Mouse (Mus musculus): Measurements from ENCODE around the gene Slc39a11. TPM values are rescaled to one million over a fixed set of nuclear protein-coding genes. Genes with fewer than 3 reads are reported as not detected.

Slc39a11 gene
- polyA plus RNA-seq, 1 experiment from 2014 or later = 23.5 TPM

DNA sequence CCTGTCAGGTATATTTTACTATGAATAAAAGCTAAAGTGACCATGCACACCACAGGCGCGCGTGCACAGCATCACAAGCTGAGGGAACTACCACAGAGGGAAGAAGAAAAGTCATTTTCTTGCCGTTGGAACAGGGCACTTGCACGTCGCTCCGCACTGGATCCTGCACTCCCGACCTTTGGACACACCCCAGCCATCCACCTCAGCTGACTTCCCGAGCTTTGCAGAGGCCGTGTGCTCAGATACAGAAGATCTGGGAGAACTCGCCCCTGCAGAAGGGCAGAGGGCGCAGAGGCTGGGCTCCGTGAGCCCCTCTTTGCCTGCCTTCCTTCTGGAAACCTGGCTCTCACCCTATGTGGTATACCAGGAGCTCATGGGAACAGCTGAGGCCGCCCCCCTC is 359.0 kb downstream of the Slc39a11 start:
- no peak overlapping the region for H3K27ac ChIP-seq (ENCODE audit: low read depth, low read length)
- WGBS = 80% methylated on average over 14 of the region's 14 CpGs

DNA sequence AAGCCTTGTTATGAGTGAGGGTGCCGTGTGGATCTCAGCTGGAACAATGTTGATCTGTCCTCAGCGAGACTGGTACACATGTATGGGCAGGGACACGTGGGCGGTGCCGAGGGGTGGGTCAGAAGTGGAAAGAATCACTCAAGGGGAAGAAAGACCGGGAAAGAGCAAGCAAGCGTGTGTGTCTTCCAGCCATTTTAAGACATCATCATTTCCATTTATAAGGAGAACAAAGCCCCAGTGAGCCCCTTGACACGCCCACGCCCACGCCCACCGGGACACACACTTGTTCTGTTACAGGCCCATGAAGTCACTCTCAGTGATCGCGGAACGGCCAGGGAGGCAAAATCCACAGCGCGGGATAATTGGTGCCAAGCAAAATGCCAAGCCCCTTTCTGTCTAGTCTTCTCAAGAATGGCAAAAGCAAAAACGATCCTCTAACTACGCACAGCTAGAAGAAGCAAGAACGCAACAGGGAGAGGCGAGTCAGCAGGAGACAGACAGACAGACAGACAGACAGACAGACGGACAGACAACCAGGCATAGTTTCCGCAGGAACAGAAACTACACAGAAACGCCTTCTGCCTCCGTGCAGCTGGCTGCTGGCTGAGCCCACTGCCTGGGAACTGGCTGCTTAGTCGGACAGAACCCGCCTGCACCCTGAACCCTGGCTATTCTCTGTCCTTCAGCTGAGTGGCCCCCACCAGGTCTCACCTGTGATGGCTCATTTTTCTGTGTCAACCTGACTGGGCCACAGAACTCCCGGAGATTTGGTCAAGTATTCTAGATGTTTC is 364.7 kb downstream of the Slc39a11 start:
- no peak overlapping the region for H3K9ac ChIP-seq (replicated peaks; ENCODE audit: low read depth, low read length)
- no peaks in the 10 kb centered on the region for H3K27me3 ChIP-seq (ENCODE audit: control insufficient read depth, insufficient read depth, low read length)
- 46% methylated on average over 27 of the region's 27 CpGs for WGBS
- no peak for ATAC-seq (ENCODE audit: low read depth)
- peak overlapping the region; percentile 8; the same call in 1 of the 2 replicates for H3K4me2 ChIP-seq (ENCODE audit: low read depth, low read length)
- H3K9me3 ChIP-seq (ENCODE audit: control insufficient read depth, low read length) = no peaks in the 10 kb centered on the region
- H3K4me3 ChIP-seq (ENCODE audit: low read depth, low read length) = no peak overlapping the region
- no peak overlapping the region for H3K27ac ChIP-seq (ENCODE audit: low read depth, low read length)
- H3K36me3 ChIP-seq (ENCODE audit: control insufficient read depth, insufficient read depth, low read length) = no peaks in the 10 kb centered on the region
- no peaks in the 10 kb centered on the region for H3K4me1 ChIP-seq (ENCODE audit: control insufficient read depth, insufficient read depth, low read length)

More for the DNA sequence above, 359.0 kb downstream of the Slc39a11 start:
- Histone ChIP-seq H3K9ac (replicated peaks; ENCODE audit: low read depth, low read length) (no peak overlapping the region), H3K4me3 (ENCODE audit: low read depth, low read length) (no peak overlapping the region), H3K4me2 (ENCODE audit: low read depth, low read length) (no peak overlapping the region), H3K27me3 (ENCODE audit: control insufficient read depth, insufficient read depth, low read length) (no peaks in the 10 kb centered on the region), H3K4me1 (ENCODE audit: control insufficient read depth, insufficient read depth, low read length) (no peaks in the 10 kb centered on the region), H3K9me3 (ENCODE audit: control insufficient read depth, low read length) (no peaks in the 10 kb centered on the region), H3K36me3 (ENCODE audit: control insufficient read depth, insufficient read depth, low read length) (no peaks in the 10 kb centered on the region)
- ATAC-seq (ENCODE audit: low read depth) = no peak

DNA sequence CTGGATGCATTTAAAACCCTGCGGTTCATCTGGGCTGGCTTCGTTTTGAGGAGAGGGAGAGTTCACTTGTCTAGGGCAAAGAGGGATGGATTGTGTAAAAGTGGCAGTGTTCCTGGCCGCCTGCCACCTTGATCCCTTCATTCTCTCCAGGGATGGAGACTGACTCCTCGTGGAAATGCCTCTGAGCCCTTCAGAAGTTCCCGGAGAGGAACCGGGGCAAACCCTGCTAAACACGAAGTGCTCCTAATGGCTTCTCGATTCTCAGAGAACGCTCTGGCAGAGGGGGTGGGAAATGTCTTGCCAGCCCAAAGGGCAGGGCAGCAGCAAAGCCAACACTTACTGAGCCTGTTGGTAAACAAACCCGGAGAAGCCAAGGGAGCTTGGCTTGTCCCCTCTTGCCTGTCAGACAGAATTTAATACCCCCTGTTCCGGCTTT is 366.5 kb downstream of the Slc39a11 start:
- Histone ChIP-seq H3K4me1 (ENCODE audit: control insufficient read depth, insufficient read depth, low read length) (no peaks in the 10 kb centered on the region), H3K4me2 (ENCODE audit: low read depth, low read length) (no peak overlapping the region), H3K9me3 (ENCODE audit: control insufficient read depth, low read length) (no peaks in the 10 kb centered on the region), H3K9ac (replicated peaks; ENCODE audit: low read depth, low read length) (no peak overlapping the region), H3K36me3 (ENCODE audit: control insufficient read depth, insufficient read depth, low read length) (no peaks in the 10 kb centered on the region), H3K4me3 (ENCODE audit: low read depth, low read length) (no peak overlapping the region), H3K27ac (ENCODE audit: low read depth, low read length) (no peak overlapping the region), H3K27me3 (ENCODE audit: control insufficient read depth, insufficient read depth, low read length) (no peaks in the 10 kb centered on the region)
- WGBS = 31% methylated on average over 11 of the region's 11 CpGs
- no peak for ATAC-seq (ENCODE audit: low read depth)

DNA sequence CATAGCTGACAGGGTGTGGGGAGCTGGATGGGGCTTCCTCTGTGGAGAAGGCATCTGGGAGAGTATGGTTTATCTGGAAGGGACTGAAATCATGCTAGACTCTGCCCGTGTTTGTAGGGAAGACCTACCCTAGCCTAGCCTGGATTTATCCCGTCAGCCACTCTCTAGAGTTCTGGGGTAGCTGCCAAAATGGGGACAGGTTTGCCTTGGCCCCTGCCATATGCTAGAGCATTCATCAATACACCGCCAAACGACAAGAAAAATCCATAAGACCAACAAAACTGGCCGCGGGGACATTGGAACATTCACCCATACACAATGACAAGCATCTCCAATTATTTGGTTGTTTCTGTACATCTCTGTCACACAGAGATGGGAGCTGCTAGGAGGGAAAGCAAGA is 371.6 kb downstream of the Slc39a11 start:
- Histone ChIP-seq H3K4me2 (ENCODE audit: low read depth, low read length) (no peak overlapping the region), H3K4me1 (ENCODE audit: control insufficient read depth, insufficient read depth, low read length) (no peaks in the 10 kb centered on the region), H3K4me3 (ENCODE audit: low read depth, low read length) (no peak overlapping the region), H3K27me3 (ENCODE audit: control insufficient read depth, insufficient read depth, low read length) (no peaks in the 10 kb centered on the region), H3K9ac (replicated peaks; ENCODE audit: low read depth, low read length) (no peak overlapping the region), H3K9me3 (ENCODE audit: control insufficient read depth, low read length) (no peaks in the 10 kb centered on the region), H3K36me3 (ENCODE audit: control insufficient read depth, insufficient read depth, low read length) (no peaks in the 10 kb centered on the region), H3K27ac (ENCODE audit: low read depth, low read length) (no peak overlapping the region)
- 86% methylated on average over 6 of the region's 6 CpGs for WGBS
- ATAC-seq (ENCODE audit: low read depth) = no peak

DNA sequence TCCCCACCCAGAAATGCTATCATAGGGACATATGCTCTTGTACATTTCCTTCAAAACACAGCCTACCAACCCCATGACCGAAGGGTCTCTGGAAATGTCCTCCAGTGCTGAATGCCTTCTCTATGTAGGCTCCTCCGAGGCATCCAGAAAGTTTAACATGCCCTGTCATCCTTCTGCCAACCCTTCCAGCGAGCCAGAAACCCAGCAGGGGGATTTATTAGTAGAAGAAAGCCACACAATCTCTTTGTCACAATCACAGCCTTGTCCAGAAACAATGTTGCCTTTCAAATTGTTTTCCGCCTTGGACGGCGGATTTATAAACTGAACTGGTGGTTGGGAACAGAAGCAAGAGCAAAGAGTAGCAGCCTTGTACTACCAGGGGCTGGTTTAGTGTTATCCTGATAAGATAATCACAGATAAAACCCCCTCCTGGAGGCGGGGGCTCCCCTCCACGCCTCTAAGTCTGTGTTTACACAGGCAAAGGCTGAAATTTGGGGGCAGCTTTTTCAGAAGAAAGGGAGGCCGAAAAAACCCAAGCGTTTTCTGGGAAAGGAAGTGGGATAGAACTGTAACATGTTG is 372.8 kb downstream of the Slc39a11 start:
- Histone ChIP-seq H3K9ac (replicated peaks; ENCODE audit: low read depth, low read length) (no peak overlapping the region), H3K4me1 (ENCODE audit: control insufficient read depth, insufficient read depth, low read length) (no peaks in the 10 kb centered on the region), H3K9me3 (ENCODE audit: control insufficient read depth, low read length) (no peaks in the 10 kb centered on the region), H3K36me3 (ENCODE audit: control insufficient read depth, insufficient read depth, low read length) (no peaks in the 10 kb centered on the region), H3K27me3 (ENCODE audit: control insufficient read depth, insufficient read depth, low read length) (no peaks in the 10 kb centered on the region), H3K4me2 (ENCODE audit: low read depth, low read length) (no peak overlapping the region), H3K4me3 (ENCODE audit: low read depth, low read length) (no peak overlapping the region), H3K27ac (ENCODE audit: low read depth, low read length) (no peak overlapping the region)
- ATAC-seq (ENCODE audit: low read depth) = no peak
- 45% methylated on average over 10 of the region's 10 CpGs for WGBS

DNA sequence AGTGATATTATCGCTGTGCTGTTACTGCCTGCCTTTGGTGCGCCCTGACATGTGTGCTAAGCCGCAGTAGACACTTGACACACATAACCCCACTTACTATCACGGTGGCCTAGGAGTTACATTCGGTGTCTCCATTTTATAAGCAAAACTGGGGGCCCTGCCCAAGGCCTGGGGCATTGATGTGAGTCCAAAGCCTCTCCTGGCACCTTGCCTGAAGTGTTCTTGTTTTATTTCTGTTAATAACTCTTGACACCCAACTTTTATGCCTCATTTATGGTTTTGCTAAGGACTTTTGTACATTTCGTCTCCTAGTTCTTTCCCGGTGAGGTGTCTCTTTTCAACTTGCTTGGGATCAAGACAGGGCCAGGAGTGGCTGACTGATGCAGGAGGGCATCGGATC is 373.4 kb downstream of the Slc39a11 start:
- no peaks in the 10 kb centered on the region for H3K27me3 ChIP-seq (ENCODE audit: control insufficient read depth, insufficient read depth, low read length)
- H3K9ac ChIP-seq (replicated peaks; ENCODE audit: low read depth, low read length) = no peak overlapping the region
- H3K27ac ChIP-seq (ENCODE audit: low read depth, low read length) = no peak overlapping the region
- no peaks in the 10 kb centered on the region for H3K9me3 ChIP-seq (ENCODE audit: control insufficient read depth, low read length)
- 88% methylated on average over 8 of the region's 8 CpGs for WGBS
- H3K4me1 ChIP-seq (ENCODE audit: control insufficient read depth, insufficient read depth, low read length) = no peaks in the 10 kb centered on the region
- ATAC-seq (ENCODE audit: low read depth) = no peak
- H3K4me3 ChIP-seq (ENCODE audit: low read depth, low read length) = no peak overlapping the region
- H3K36me3 ChIP-seq (ENCODE audit: control insufficient read depth, insufficient read depth, low read length) = no peaks in the 10 kb centered on the region
- no peak overlapping the region for H3K4me2 ChIP-seq (ENCODE audit: low read depth, low read length)

DNA sequence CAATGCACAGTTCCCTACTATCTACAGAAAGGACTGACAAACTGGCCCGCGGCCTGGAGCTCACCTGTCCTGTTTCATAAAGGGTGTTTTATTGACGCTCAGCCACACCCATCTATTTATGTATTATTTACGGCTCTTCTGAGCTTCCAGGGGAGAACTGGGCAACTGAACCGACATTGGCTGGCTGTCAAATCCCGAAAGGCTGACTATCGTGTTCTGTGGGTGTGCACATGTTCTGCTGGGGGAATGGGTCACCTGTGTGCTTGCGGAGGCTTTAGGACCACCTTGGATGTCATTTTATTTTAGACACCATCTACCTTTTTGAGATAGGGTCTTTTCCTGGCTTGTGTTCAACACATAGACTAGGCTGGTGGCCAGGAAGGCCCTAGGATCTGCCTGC is 375.8 kb downstream of the Slc39a11 start:
- no peak overlapping the region for H3K4me2 ChIP-seq (ENCODE audit: low read depth, low read length)
- no peak for ATAC-seq (ENCODE audit: low read depth)
- no peaks in the 10 kb centered on the region for H3K36me3 ChIP-seq (ENCODE audit: control insufficient read depth, insufficient read depth, low read length)
- H3K4me1 ChIP-seq (ENCODE audit: control insufficient read depth, insufficient read depth, low read length) = no peaks in the 10 kb centered on the region
- no peaks in the 10 kb centered on the region for H3K9me3 ChIP-seq (ENCODE audit: control insufficient read depth, low read length)
- no peak overlapping the region for H3K4me3 ChIP-seq (ENCODE audit: low read depth, low read length)
- no peaks in the 10 kb centered on the region for H3K27me3 ChIP-seq (ENCODE audit: control insufficient read depth, insufficient read depth, low read length)
- WGBS = 76% methylated on average over 8 of the region's 8 CpGs
- no peak overlapping the region for H3K9ac ChIP-seq (replicated peaks; ENCODE audit: low read depth, low read length)
- H3K27ac ChIP-seq (ENCODE audit: low read depth, low read length) = no peak overlapping the region

DNA sequence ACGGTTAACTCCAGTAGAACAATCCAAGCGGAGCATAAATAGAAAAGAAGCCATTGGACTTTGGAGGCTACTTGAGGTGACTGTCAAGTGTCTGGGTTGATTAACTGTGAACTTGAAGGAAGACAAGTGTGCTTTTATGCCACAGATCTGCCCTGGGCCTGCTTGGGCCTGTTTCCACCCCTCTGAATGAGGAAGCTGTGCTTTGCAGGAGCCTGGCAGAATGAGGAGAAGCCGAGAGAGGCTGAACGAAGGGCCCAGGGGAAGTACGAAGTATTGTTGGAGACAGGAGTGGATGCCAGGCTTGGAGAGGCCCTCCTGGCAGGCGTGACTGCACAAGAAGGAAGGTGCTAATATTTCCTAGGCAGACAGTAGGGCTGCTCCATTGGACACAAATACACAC is 378.0 kb downstream of the Slc39a11 start:
- H3K4me2 ChIP-seq (ENCODE audit: low read depth, low read length) = no peak overlapping the region
- 69% methylated on average over 6 of the region's 6 CpGs for WGBS
- H3K27ac ChIP-seq (ENCODE audit: low read depth, low read length) = no peak overlapping the region
- no peak overlapping the region for H3K4me3 ChIP-seq (ENCODE audit: low read depth, low read length)
- H3K4me1 ChIP-seq (ENCODE audit: control insufficient read depth, insufficient read depth, low read length) = no peaks in the 10 kb centered on the region
- H3K36me3 ChIP-seq (ENCODE audit: control insufficient read depth, insufficient read depth, low read length) = no peaks in the 10 kb centered on the region
- no peak overlapping the region for H3K9ac ChIP-seq (replicated peaks; ENCODE audit: low read depth, low read length)
- H3K9me3 ChIP-seq (ENCODE audit: control insufficient read depth, low read length) = no peaks in the 10 kb centered on the region
- no peak for ATAC-seq (ENCODE audit: low read depth)
- H3K27me3 ChIP-seq (ENCODE audit: control insufficient read depth, insufficient read depth, low read length) = no peaks in the 10 kb centered on the region

DNA sequence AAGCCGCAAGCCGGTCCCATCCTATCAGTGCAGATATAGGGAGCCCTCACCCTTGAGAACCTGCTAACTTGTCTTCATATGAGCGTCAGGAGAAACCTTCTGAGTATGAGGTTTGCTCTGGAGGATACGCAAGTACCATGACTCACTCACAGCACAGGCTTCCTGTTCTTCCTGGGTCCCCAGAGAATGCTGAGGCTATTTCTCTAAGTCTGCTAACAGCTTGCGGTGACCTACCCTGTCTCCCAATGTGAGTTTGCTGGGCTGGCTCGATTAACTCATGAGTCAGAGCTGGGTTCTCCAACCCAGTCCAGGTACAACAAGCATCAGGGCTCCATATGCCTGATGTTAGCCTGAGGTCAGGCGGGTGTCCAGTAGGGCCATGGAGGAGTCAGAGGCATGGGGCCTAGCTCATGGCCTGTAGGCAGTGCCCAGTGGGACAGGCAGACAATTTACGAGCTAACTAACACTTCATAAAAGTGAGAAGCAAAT is 381.0 kb downstream of the Slc39a11 start:
- Histone ChIP-seq H3K4me2 (ENCODE audit: low read depth, low read length) (no peak overlapping the region), H3K9me3 (ENCODE audit: control insufficient read depth, low read length) (no peaks in the 10 kb centered on the region), H3K4me1 (ENCODE audit: control insufficient read depth, insufficient read depth, low read length) (no peaks in the 10 kb centered on the region), H3K9ac (replicated peaks; ENCODE audit: low read depth, low read length) (no peak overlapping the region), H3K4me3 (ENCODE audit: low read depth, low read length) (no peak overlapping the region), H3K27ac (ENCODE audit: low read depth, low read length) (no peak overlapping the region), H3K36me3 (ENCODE audit: control insufficient read depth, insufficient read depth, low read length) (no peaks in the 10 kb centered on the region), H3K27me3 (ENCODE audit: control insufficient read depth, insufficient read depth, low read length) (no peaks in the 10 kb centered on the region)
- WGBS = 92% methylated on average over 8 of the region's 8 CpGs
- ATAC-seq (ENCODE audit: low read depth) = no peak

Measured in neural tube, embryonic 14.5 days (tissue).